11 mouse cellular contexts compared by ENCODE assay signal in genomic region chr6:95596766-95597750, GRCm38 (mm10).
DNase-seq lines count a peak whose midpoint lies in the region; ATAC-seq lines count a peak whose summit lies in the region.
"Had no signal": no experiment of that assay in that cellular context is flagged by ENCODE, and none has a peak within 500 bp of the region (broad histone marks: within the 10 kb centered on the region; RNA-seq: fewer than 3 reads in every experiment).

No protein-coding gene starts in this region.

- peak; percentile 8 for DNase-seq in embryonic facial prominence, embryonic 14.5 days (ENCODE audit: low spot score)
- no peak for DNase-seq in embryonic facial prominence, embryonic 10.5 days (ENCODE audit: low spot score)
- peak; percentile 35 for DNase-seq in urinary bladder, postnatal 14 days (ENCODE audit: low spot score)
- no peak for DNase-seq in urinary bladder, postnatal 25 days (ENCODE audit: low spot score)
- peak; percentile 33 to 50 for DNase-seq in kidney, postnatal 25 days
- DNase-seq in spleen, postnatal 10 days (ENCODE audit: low spot score in 2 of 2), result no peak
- DNase-seq in urinary bladder, postnatal 4 days (ENCODE audit: low spot score in 2 of 2), result no peak
- DNase-seq in MN1 (ENCODE audit: low spot score), result no peak

- no peak overlapping the region for H3K4me2 ChIP-seq in embryonic facial prominence, embryonic 14.5 days (ENCODE audit: low read depth, low read length)
- H3K4me2 ChIP-seq: neural tube, embryonic 12.5 days had no signal

- H3K4me1 ChIP-seq in embryonic facial prominence, embryonic 14.5 days (ENCODE audit: control insufficient read depth, insufficient read depth, low read length), result no peaks in the 10 kb centered on the region
- H3K4me1 ChIP-seq in embryonic facial prominence, embryonic 10.5 days, result peaks cover 8% of the 10 kb centered on the region
- H3K4me1 ChIP-seq: neural tube, embryonic 12.5 days had no signal

- no peak for ATAC-seq in embryonic facial prominence, embryonic 14.5 days (ENCODE audit: low read depth)
- ATAC-seq: intestine, postnatal 0 days had no signal

- no peaks in the 10 kb centered on the region for H3K36me3 ChIP-seq in embryonic facial prominence, embryonic 14.5 days (ENCODE audit: control insufficient read depth, insufficient read depth, low read length)
- peaks cover 12% of the 10 kb centered on the region for H3K36me3 ChIP-seq in embryonic facial prominence, embryonic 10.5 days (replicated peaks)
- H3K36me3 ChIP-seq: neural tube, embryonic 12.5 days had no signal

- no peak overlapping the region for H3K4me3 ChIP-seq in embryonic facial prominence, embryonic 14.5 days (ENCODE audit: low read depth, low read length)
- no peak overlapping the region for H3K4me3 ChIP-seq in embryonic facial prominence, embryonic 10.5 days
- H3K4me3 ChIP-seq: neural tube, embryonic 12.5 days had no signal

- no peak overlapping the region for H3K27ac ChIP-seq in embryonic facial prominence, embryonic 14.5 days (replicated peaks; ENCODE audit: low read depth, low read length)
- no peak overlapping the region for H3K27ac ChIP-seq in embryonic facial prominence, embryonic 10.5 days (replicated peaks)
- H3K27ac ChIP-seq: liver, embryonic 14.5 days; neural tube, embryonic 12.5 days had no signal

- no peaks in the 10 kb centered on the region for H3K9me3 ChIP-seq in embryonic facial prominence, embryonic 14.5 days (ENCODE audit: control insufficient read depth, low read length)
- no peaks in the 10 kb centered on the region for H3K9me3 ChIP-seq in embryonic facial prominence, embryonic 10.5 days
- H3K9me3 ChIP-seq: neural tube, embryonic 12.5 days had no signal

- H3K9ac ChIP-seq in embryonic facial prominence, embryonic 14.5 days (ENCODE audit: low read depth, low read length), result no peak overlapping the region
- H3K9ac ChIP-seq: liver, embryonic 14.5 days; neural tube, embryonic 12.5 days had no signal

- H3K27me3 ChIP-seq in embryonic facial prominence, embryonic 14.5 days (replicated peaks; ENCODE audit: control insufficient read depth, insufficient read depth, low read length), result no peaks in the 10 kb centered on the region
- H3K27me3 ChIP-seq in embryonic facial prominence, embryonic 10.5 days (replicated peaks; ENCODE audit: low read depth, poor library complexity, severe bottlenecking), result no peaks in the 10 kb centered on the region
- H3K27me3 ChIP-seq: neural tube, embryonic 12.5 days had no signal

- WGBS in embryonic facial prominence, embryonic 14.5 days, result 76% methylated on average over 15 of the region's 15 CpGs
- 79% methylated on average over 15 of the region's 15 CpGs for WGBS in embryonic facial prominence, embryonic 10.5 days

Comparison
In these comparisons a context has a peak if more than half of its experiments do, and no peak if none do; other contexts are left out.
1. DNase-seq: peak in embryonic facial prominence, embryonic 14.5 days (single experiment), urinary bladder, postnatal 14 days (single experiment) and kidney, postnatal 25 days (2 of 2); none in embryonic facial prominence, embryonic 10.5 days (single experiment), urinary bladder, postnatal 25 days (single experiment), spleen, postnatal 10 days (0 of 2), urinary bladder, postnatal 4 days (0 of 2) and MN1 (single experiment).